Mouse (Mus musculus) MEL (cell line): ENCODE results near the gene Shisa2. TPM values are rescaled to one million over a fixed set of nuclear protein-coding genes. Genes with fewer than 3 reads are reported as not detected.

Experiments
- DNase-seq: peaks from one replicate; pipeline ENCODE4 v3.0.0; 2011; ENCODE audit warnings: low read depth, low spot score
- H3K27ac ChIP-seq: 2 replicates; pipeline ENCODE4 v1.5.1; 2012; ENCODE audit warnings: low read depth, mild to moderate bottlenecking, control low read depth, low read length, moderate library complexity; ENCODE audit not compliant: control insufficient read depth
- H3K27me3 ChIP-seq, 2 experiments: fragments of 150-350 bp in 1 of 2; sonication (generic) in 1 of 2; 2 replicates each; pipeline ENCODE4 v1.6.1; 2012; ENCODE audit warnings: low read length in 2 of 2, mild to moderate bottlenecking in 2 of 2, improper control_type of control experiment in 1 of 2, moderate library complexity in 1 of 2; ENCODE audit not compliant: insufficient read depth in 2 of 2, control insufficient read depth in 1 of 2
- H3K36me3 ChIP-seq, 2 experiments: 2 replicates each; pipeline ENCODE4 v1.6.1; 2012 to 2014; ENCODE audit warnings: low read length in 2 of 2, improper control_type of control experiment in 1 of 2, inconsistent platforms in 1 of 2, mild to moderate bottlenecking in 1 of 2; ENCODE audit not compliant: insufficient read depth in 2 of 2, control insufficient read depth in 1 of 2
- H3K4me1 ChIP-seq, 2 experiments: fragments of 150-350 bp in 1 of 2; sonication (generic) in 1 of 2; 2 replicates each; pipeline ENCODE4 v1.6.1; 2012; ENCODE audit warnings: low read length in 2 of 2, improper control_type of control experiment in 1 of 2, mild to moderate bottlenecking in 1 of 2; ENCODE audit not compliant: insufficient read depth in 2 of 2, control insufficient read depth in 1 of 2
- H3K4me3 ChIP-seq, 2 experiments: fragments of 150-350 bp in 1 of 2; sonication (generic) in 1 of 2; 2 replicates each; pipeline ENCODE4 v1.5.1; 2012; ENCODE audit warnings: low read depth in 2 of 2, low read length in 2 of 2, mild to moderate bottlenecking in 2 of 2, moderate library complexity in 2 of 2, control low read depth in 1 of 2, improper control_type of control experiment in 1 of 2; ENCODE audit not compliant: control insufficient read depth in 1 of 2, insufficient read depth in 1 of 2
- H3K79me2 ChIP-seq: 2 replicates; pipeline ENCODE4 v1.6.1; 2012; ENCODE audit warnings: mild to moderate bottlenecking, low read length, moderate library complexity; ENCODE audit not compliant: control insufficient read depth, poor library complexity, insufficient read depth
- H3K9ac ChIP-seq: 2 replicates; pipeline ENCODE4 v1.6.1; 2012; ENCODE audit warnings: low read depth, mild to moderate bottlenecking, control low read depth, low read length, moderate library complexity; ENCODE audit not compliant: control insufficient read depth, poor library complexity, severe bottlenecking
- H3K9me3 ChIP-seq: fragments of 150-350 bp; sonication (generic); replicated peaks from 2 replicates; pipeline ENCODE4 v1.6.1; 2012; ENCODE audit warnings: mild to moderate bottlenecking, low read length, improper control_type of control experiment, moderate library complexity; ENCODE audit not compliant: insufficient read depth
- CHD1 ChIP-seq: IDR thresholded peaks from 2 replicates; pipeline ENCODE4 v1.6.1; 2012; ENCODE audit warnings: low read depth, mild to moderate bottlenecking, inconsistent platforms, low read length, improper control_type of control experiment
- E2F4 ChIP-seq: IDR thresholded peaks from 2 replicates; pipeline ENCODE4 v1.6.1; 2011; ENCODE audit warnings: low read depth, low read length, improper control_type of control experiment, borderline replicate concordance
- EP300 ChIP-seq, 2 experiments: IDR thresholded peaks; 2 replicates each; pipeline ENCODE4 v1.6.1; 2011; ENCODE audit warnings: improper control_type of control experiment in 2 of 2, low read length in 2 of 2, low read depth in 1 of 2, mild to moderate bottlenecking in 1 of 2
- KAT2A ChIP-seq: conservative IDR thresholded peaks from 2 replicates; pipeline ENCODE4 v1.6.1; 2012; ENCODE audit warnings: low read depth, low read length, improper control_type of control experiment, inconsistent platforms
- MAFK ChIP-seq: IDR thresholded peaks from 2 replicates; pipeline ENCODE4 v1.6.1; 2011; ENCODE audit warnings: low read depth, mild to moderate bottlenecking, low read length, improper control_type of control experiment, borderline replicate concordance
- MAZ ChIP-seq: IDR thresholded peaks from 2 replicates; pipeline ENCODE4 v1.6.1; 2012; ENCODE audit warnings: low read depth, mild to moderate bottlenecking, inconsistent platforms, low read length, improper control_type of control experiment
- MYB ChIP-seq: IDR thresholded peaks from 2 replicates; pipeline ENCODE4 v1.6.1; 2011; ENCODE audit warnings: mild to moderate bottlenecking, low read depth, low read length, improper control_type of control experiment
- MYC ChIP-seq: IDR thresholded peaks from 2 replicates; pipeline ENCODE4 v1.6.1; 2011; ENCODE audit warnings: low read depth, mild to moderate bottlenecking, low read length, improper control_type of control experiment, moderate library complexity
- NELFE ChIP-seq: IDR thresholded peaks from 2 replicates; pipeline ENCODE4 v1.6.1; 2011; ENCODE audit warnings: low read depth, low read length, improper control_type of control experiment
- NRF1 ChIP-seq: IDR thresholded peaks from 2 replicates; pipeline ENCODE4 v1.6.1; 2014; ENCODE audit warnings: low read depth, mild to moderate bottlenecking, inconsistent platforms, low read length, improper control_type of control experiment, moderate library complexity; ENCODE audit not compliant: poor library complexity, insufficient read depth, severe bottlenecking
- POLR2A ChIP-seq, 2 experiments: IDR thresholded peaks; 2 replicates each; pipeline ENCODE4 v1.6.1; 2011 to 2012; ENCODE audit warnings: low read length in 2 of 2, mild to moderate bottlenecking in 2 of 2, control low read depth in 1 of 2, improper control_type of control experiment in 1 of 2, low read depth in 1 of 2, moderate library complexity in 1 of 2; ENCODE audit not compliant: control insufficient read depth in 1 of 2, insufficient read depth in 1 of 2, poor library complexity in 1 of 2
- POLR2AphosphoS2 ChIP-seq: IDR thresholded peaks from 2 replicates; pipeline ENCODE4 v1.6.1; 2011; ENCODE audit warnings: low read length, improper control_type of control experiment
- RCOR1 ChIP-seq: IDR thresholded peaks from 2 replicates; pipeline ENCODE4 v1.6.1; 2012; ENCODE audit warnings: low read depth, mild to moderate bottlenecking, inconsistent platforms, low read length, improper control_type of control experiment
- SMC3 ChIP-seq: IDR thresholded peaks from 2 replicates; pipeline ENCODE4 v1.6.1; 2011; ENCODE audit warnings: low read depth, low read length, improper control_type of control experiment
- USF1 ChIP-seq: IDR thresholded peaks from 2 replicates; pipeline ENCODE4 v1.6.1; 2014; ENCODE audit warnings: low read depth, mild to moderate bottlenecking, inconsistent platforms, low read length, improper control_type of control experiment, moderate library complexity
- USF2 ChIP-seq, 2 experiments: IDR thresholded peaks; 2 replicates each; pipeline ENCODE4 v1.6.1; 2011 to 2012; ENCODE audit warnings: improper control_type of control experiment in 2 of 2, low read length in 2 of 2, borderline replicate concordance in 1 of 2, inconsistent platforms in 1 of 2, low read depth in 1 of 2, mild to moderate bottlenecking in 1 of 2; ENCODE audit not compliant: insufficient read depth in 1 of 2
- ZC3H11A ChIP-seq: IDR thresholded peaks from 2 replicates; pipeline ENCODE4 v1.6.1; 2012; ENCODE audit warnings: low read depth, mild to moderate bottlenecking, inconsistent platforms, low read length, improper control_type of control experiment
- ZKSCAN1 ChIP-seq: IDR thresholded peaks from 2 replicates; pipeline ENCODE4 v1.6.1; 2012; ENCODE audit warnings: low read depth, mild to moderate bottlenecking, inconsistent platforms, low read length, improper control_type of control experiment, moderate library complexity
- ZMIZ1 ChIP-seq: IDR thresholded peaks from 2 replicates; pipeline ENCODE4 v1.6.1; 2012; ENCODE audit warnings: low read depth, mild to moderate bottlenecking, inconsistent platforms, low read length, improper control_type of control experiment, moderate library complexity
- polyA plus RNA-seq, 2 experiments: library from polyadenylated mRNA; stranded (reverse) in 1 of 2; unstranded in 1 of 2; fragments of >175 nt in 1 of 2; fragments of >200 nt in 1 of 2; gene quantifications; 2 replicates each; pipeline versions ENCODE4 v1.2.1 to v1.2.4; 2012; ENCODE audit warnings: low replicate concordance in 2 of 2, low read depth in 1 of 2; ENCODE audit not compliant: insufficient read length in 2 of 2, insufficient read depth in 1 of 2, missing spikeins in 1 of 2
- total RNA-seq: library from RNA; depleted of rRNA; stranded (reverse); fragments of 300-350 nt; gene quantifications from 2 replicates; pipeline ENCODE4 v1.2.3, GENCODE M21; 2012

Gene Shisa2
- total and polyA plus RNA-seq, 3 experiments = not detected

GRCm38 (mm10) chr14:59629308-59629707, 4.2 kb downstream of the Shisa2 start:
- Histone ChIP-seq H3K4me3 (no peak overlapping the region), H3K27ac (no peak overlapping the region), H3K79me2 (no peaks in the 10 kb centered on the region), H3K4me1 (no peaks in the 10 kb centered on the region), H3K36me3 (no peaks in the 10 kb centered on the region), H3K9me3 (no peaks in the 10 kb centered on the region), H3K27me3 (no peaks in the 10 kb centered on the region), H3K9ac (no peak overlapping the region)
- DNase-seq = no peak
- TF ChIP-seq MYC = no peak
- no peak for TF ChIP-seq MYB

GRCm38 (mm10) chr14:59630096-59630495, 5.0 kb downstream of the Shisa2 start:
- H3K9ac ChIP-seq = no peak overlapping the region
- no peaks in the 10 kb centered on the region for H3K79me2 ChIP-seq
- H3K4me1 ChIP-seq = no peaks in the 10 kb centered on the region
- no peaks in the 10 kb centered on the region for H3K36me3 ChIP-seq
- H3K9me3 ChIP-seq = no peaks in the 10 kb centered on the region
- H3K4me3 ChIP-seq = no peak overlapping the region
- TF ChIP-seq NRF1 (no peak), RCOR1 (no peak), NELFE (no peak), POLR2AphosphoS2 (no peak), ZC3H11A (no peak), USF1 (no peak), SMC3 (no peak), EP300 (IDR thresholded peaks at IDR 0.05; ENCODE audit: low read depth in 1 of 2, low read length in 2 of 2) (no peak), KAT2A (no peak), ZMIZ1 (no peak)
- no peak overlapping the region for H3K27ac ChIP-seq
- DNase-seq = no peak
- H3K27me3 ChIP-seq = no peaks in the 10 kb centered on the region

GRCm38 (mm10) chr14:59632067-59632466, 7.0 kb downstream of the Shisa2 start:
- Histone ChIP-seq H3K4me3 (no peak overlapping the region), H3K9me3 (no peaks in the 10 kb centered on the region), H3K9ac (no peak overlapping the region), H3K27ac (no peak overlapping the region), H3K4me1 (no peaks in the 10 kb centered on the region), H3K79me2 (no peaks in the 10 kb centered on the region), H3K36me3 (no peaks in the 10 kb centered on the region), H3K27me3 (no peaks in the 10 kb centered on the region)
- no peak for DNase-seq
- no peak for TF ChIP-seq MAZ
- TF ChIP-seq ZKSCAN1 = no peak
- TF ChIP-seq POLR2AphosphoS2 = no peak
- TF ChIP-seq USF2 (IDR thresholded peaks at IDR 0.05; ENCODE audit: borderline replicate concordance in 1 of 2, insufficient read depth in 1 of 2, low read depth in 1 of 2, low read length in 2 of 2) = no peak
- TF ChIP-seq KAT2A = no peak
- TF ChIP-seq POLR2A (IDR thresholded peaks at IDR 0.05; ENCODE audit: control insufficient read depth in 1 of 2, insufficient read depth in 1 of 2, low read depth in 1 of 2, low read length in 2 of 2, poor library complexity in 1 of 2) = no peak
- TF ChIP-seq NRF1 = no peak
- TF ChIP-seq CHD1 = no peak
- no peak for TF ChIP-seq MYC
- no peak for TF ChIP-seq SMC3
- TF ChIP-seq E2F4 = no peak
- no peak for TF ChIP-seq NELFE
- TF ChIP-seq MAFK = no peak
